Mouse (Mus musculus): ENCODE measurements around the gene Myo1e. TPM values are rescaled to one million over a fixed set of nuclear protein-coding genes. Genes with fewer than 3 reads are reported as not detected.

Myo1e gene
- total and polyA plus RNA-seq, 2 experiments from 2014 or later, result 3.6 to 6.2 TPM

GRCm38 (mm10) chr9:70207981-70208521 lies 901 bp downstream of the Myo1e start:
- Histone ChIP-seq H3K4me1 (ENCODE audit: insufficient read depth) (peaks cover 10% of the 10 kb centered on the region), H3K27me3 (ENCODE audit: insufficient read depth, low read length) (peaks cover 6% of the 10 kb centered on the region; the same call in 1 of the 2 replicates), H3K4me2 (ENCODE audit: low read depth) (peak overlapping the region; percentile 96), H3K4me3 (ENCODE audit: low read depth, low read length) (peak overlapping the region; percentile 47), H3K27ac (ENCODE audit: low read depth, low read length) (peak overlapping the region; percentile 35; the same call in 1 of the 2 replicates), H3K9me3 (ENCODE audit: low read length) (no peaks in the 10 kb centered on the region), H3K36me3 (ENCODE audit: insufficient read depth) (no peaks in the 10 kb centered on the region), H3K9ac (peak overlapping the region; percentile 39)
- 0 out of 2 replicates have a peak, but pooled peaks have one; percentile 5 for ATAC-seq
- DNase-seq, result no peak
- no peak for TF ChIP-seq CTCF (IDR thresholded peaks at IDR 0.05; ENCODE audit: low read depth)
- WGBS, result 3% methylated on average over 26 of the region's 26 CpGs

GRCm38 (mm10) chr9:70208751-70209150 lies 1.6 kb downstream of the Myo1e start:
- Histone ChIP-seq H3K9ac (no peak overlapping the region), H3K27ac (ENCODE audit: low read depth, low read length) (no peak overlapping the region), H3K9me3 (ENCODE audit: low read length) (no peaks in the 10 kb centered on the region), H3K4me3 (ENCODE audit: low read depth, low read length) (peak overlapping the region; percentile 47), H3K4me2 (ENCODE audit: low read depth) (peak overlapping the region; percentile 96), H3K4me1 (ENCODE audit: insufficient read depth) (peaks cover 10% of the 10 kb centered on the region), H3K36me3 (ENCODE audit: insufficient read depth) (no peaks in the 10 kb centered on the region), H3K27me3 (ENCODE audit: insufficient read depth, low read length) (peaks cover 6% of the 10 kb centered on the region; the same call in 1 of the 2 replicates)
- WGBS, result 19% methylated on average over 12 of the region's 12 CpGs
- DNase-seq, result no peak
- no peak for TF ChIP-seq CTCF (IDR thresholded peaks at IDR 0.05; ENCODE audit: low read depth)
- no peak for ATAC-seq

- no peak for DNase-seq
- WGBS, result 71% methylated on average over 8 of the region's 8 CpGs
Observed at GRCm38 (mm10) chr9:70209296-70210049, 2.3 kb downstream of the Myo1e start.

GRCm38 (mm10) chr9:70211638-70212037 lies 4.5 kb downstream of the Myo1e start:
- Histone ChIP-seq H3K27me3 (ENCODE audit: insufficient read depth, low read length) (peaks cover 6% of the 10 kb centered on the region; the same call in 1 of the 2 replicates), H3K4me3 (ENCODE audit: low read depth, low read length) (no peak overlapping the region), H3K27ac (ENCODE audit: low read depth, low read length) (no peak overlapping the region), H3K9me3 (ENCODE audit: low read length) (no peaks in the 10 kb centered on the region), H3K36me3 (ENCODE audit: insufficient read depth) (no peaks in the 10 kb centered on the region), H3K9ac (no peak overlapping the region), H3K4me2 (ENCODE audit: low read depth) (no peak overlapping the region), H3K4me1 (ENCODE audit: insufficient read depth) (peaks cover 10% of the 10 kb centered on the region)
- no peak for ATAC-seq
- WGBS, result 69% methylated on average over 14 of the region's 14 CpGs
- no peak for DNase-seq
- no peak for TF ChIP-seq CTCF (IDR thresholded peaks at IDR 0.05; ENCODE audit: low read depth)

More at GRCm38 (mm10) chr9:70209296-70210049, 2.3 kb downstream of the Myo1e start:
- Histone ChIP-seq H3K4me2 (ENCODE audit: low read depth) (no peak overlapping the region), H3K4me3 (ENCODE audit: low read depth, low read length) (no peak overlapping the region), H3K36me3 (ENCODE audit: insufficient read depth) (no peaks in the 10 kb centered on the region), H3K9me3 (ENCODE audit: low read length) (no peaks in the 10 kb centered on the region), H3K27ac (ENCODE audit: low read depth, low read length) (no peak overlapping the region), H3K4me1 (ENCODE audit: insufficient read depth) (peaks cover 10% of the 10 kb centered on the region), H3K9ac (no peak overlapping the region), H3K27me3 (ENCODE audit: insufficient read depth, low read length) (peaks cover 6% of the 10 kb centered on the region; the same call in 1 of the 2 replicates)
- TF ChIP-seq CTCF (IDR thresholded peaks at IDR 0.05; ENCODE audit: low read depth), result no peak
- no peak for ATAC-seq

GRCm38 (mm10) chr9:70216517-70216916 lies 9.4 kb downstream of the Myo1e start:
- Histone ChIP-seq H3K4me2 (ENCODE audit: low read depth) (no peak overlapping the region), H3K4me3 (ENCODE audit: low read depth, low read length) (no peak overlapping the region), H3K9ac (no peak overlapping the region), H3K36me3 (ENCODE audit: insufficient read depth) (no peaks in the 10 kb centered on the region), H3K27ac (ENCODE audit: low read depth, low read length) (no peak overlapping the region), H3K4me1 (ENCODE audit: insufficient read depth) (no peaks in the 10 kb centered on the region), H3K9me3 (ENCODE audit: low read length) (no peaks in the 10 kb centered on the region), H3K27me3 (ENCODE audit: insufficient read depth, low read length) (no peaks in the 10 kb centered on the region)
- no peak for TF ChIP-seq CTCF (IDR thresholded peaks at IDR 0.05; ENCODE audit: low read depth)
- 77% methylated on average over 6 of the region's 6 CpGs for WGBS
- DNase-seq (no peak), ATAC-seq (no peak)

- no peaks in the 10 kb centered on the region for H3K36me3 ChIP-seq (ENCODE audit: insufficient read depth)
- DNase-seq (no peak), ATAC-seq (no peak)
- H3K9ac ChIP-seq, result no peak overlapping the region
- TF ChIP-seq CTCF (IDR thresholded peaks at IDR 0.05; ENCODE audit: low read depth), result no peak
- H3K27me3 ChIP-seq (ENCODE audit: insufficient read depth, low read length), result no peaks in the 10 kb centered on the region
- H3K27ac ChIP-seq (ENCODE audit: low read depth, low read length), result no peak overlapping the region
- no peak overlapping the region for H3K4me3 ChIP-seq (ENCODE audit: low read depth, low read length)
- WGBS, result 74% methylated on average over 6 of the region's 6 CpGs
- no peaks in the 10 kb centered on the region for H3K9me3 ChIP-seq (ENCODE audit: low read length)
- no peaks in the 10 kb centered on the region for H3K4me1 ChIP-seq (ENCODE audit: insufficient read depth)
- no peak overlapping the region for H3K4me2 ChIP-seq (ENCODE audit: low read depth)
Observed at GRCm38 (mm10) chr9:70219295-70219931, 12.3 kb downstream of the Myo1e start.

Data from forebrain, postnatal 0 days (tissue).